Mouse (Mus musculus): ENCODE data around the gene Tbrg1.

- no peak for TF ChIP-seq CTCF (IDR thresholded peaks at IDR 0.05; ENCODE audit: borderline replicate concordance, insufficient read depth, low read depth, low read length)
- TF ChIP-seq POLR2A (IDR thresholded peaks at IDR 0.05; ENCODE audit: borderline replicate concordance, insufficient read depth, low read length): no peak
These were observed 52.0 kb downstream of the Tbrg1 start for GRCm38 (mm10) chr9:37605089-37605488.
